Mouse (Mus musculus) splenic B cell, adult 2 months (primary cell): ENCODE data around the gene Cog4.
A peak's percentile ranks its signal among the peaks of the same experiment; 100 is the strongest.
"Not testable (repeated sequence)": the region's sequence is repeated elsewhere in the genome, so short reads cannot be mapped to it uniquely, and the experiment has no call there.

Source experiments
- DNase-seq: peaks from one replicate; pipeline ENCODE4 v3.0.0-alpha.2; 2011; ENCODE audit warnings: low read depth, low spot score
- H3K27me3 ChIP-seq: 2 replicates; pipeline ENCODE4 v1.6.1; 2012; ENCODE audit warnings: mild to moderate bottlenecking, low read length, moderate library complexity, mixed read lengths; ENCODE audit not compliant: control insufficient read depth, poor library complexity, insufficient read depth, severe bottlenecking
- H3K36me3 ChIP-seq: 2 replicates; pipeline ENCODE4 v1.6.1; 2012; ENCODE audit warnings: mild to moderate bottlenecking, low read length, moderate library complexity, mixed read lengths; ENCODE audit not compliant: control insufficient read depth, poor library complexity, insufficient read depth, severe bottlenecking

Cog4 gene

DNA sequence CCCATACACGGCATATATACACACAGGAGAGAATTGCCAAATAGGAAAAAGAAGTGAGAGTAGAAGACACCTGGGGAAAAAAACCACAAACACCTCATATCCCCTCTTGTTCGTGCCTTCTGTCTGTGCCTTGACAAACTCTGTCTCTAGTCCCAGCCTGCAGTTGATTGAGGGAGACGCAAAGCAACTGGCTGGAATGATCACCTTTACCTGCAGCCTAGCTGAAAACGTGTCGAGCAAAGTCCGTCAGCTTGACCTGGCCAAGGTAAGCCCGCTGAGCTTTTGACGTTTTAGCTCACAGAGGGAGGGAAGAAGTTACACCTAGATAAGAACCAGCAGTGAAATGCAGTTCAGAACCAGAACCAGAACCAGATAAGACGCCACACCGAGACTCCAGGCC lies 4.8 kb downstream of the Cog4 start:
- Histone ChIP-seq H3K36me3 (peaks cover 28% of the 10 kb centered on the region), H3K27me3 (no peaks in the 10 kb centered on the region)
- DNase-seq: no peak

DNA sequence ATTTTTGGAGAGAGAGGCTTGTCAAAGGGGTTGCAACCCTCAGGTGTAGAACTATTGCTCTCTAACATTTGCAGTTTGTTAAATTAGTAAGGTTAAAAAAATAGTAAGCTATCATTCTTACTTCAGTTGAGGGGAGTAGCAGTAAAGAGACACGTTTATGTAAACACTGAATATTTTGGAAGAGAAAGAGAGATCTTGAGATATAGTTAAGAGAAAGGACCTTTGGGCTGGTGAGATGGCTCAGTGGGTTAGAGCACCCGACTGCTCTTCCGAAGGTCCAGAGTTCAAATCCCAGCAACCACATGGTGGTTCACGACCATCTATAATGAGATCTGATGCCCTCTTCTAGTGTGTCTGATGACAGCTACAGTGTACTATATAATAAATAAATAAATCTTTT lies 9.7 kb downstream of the Cog4 start:
- peaks cover 32% of the 10 kb centered on the region for H3K36me3 ChIP-seq
- not testable (repeated sequence) for H3K27me3 ChIP-seq, DNase-seq

DNA sequence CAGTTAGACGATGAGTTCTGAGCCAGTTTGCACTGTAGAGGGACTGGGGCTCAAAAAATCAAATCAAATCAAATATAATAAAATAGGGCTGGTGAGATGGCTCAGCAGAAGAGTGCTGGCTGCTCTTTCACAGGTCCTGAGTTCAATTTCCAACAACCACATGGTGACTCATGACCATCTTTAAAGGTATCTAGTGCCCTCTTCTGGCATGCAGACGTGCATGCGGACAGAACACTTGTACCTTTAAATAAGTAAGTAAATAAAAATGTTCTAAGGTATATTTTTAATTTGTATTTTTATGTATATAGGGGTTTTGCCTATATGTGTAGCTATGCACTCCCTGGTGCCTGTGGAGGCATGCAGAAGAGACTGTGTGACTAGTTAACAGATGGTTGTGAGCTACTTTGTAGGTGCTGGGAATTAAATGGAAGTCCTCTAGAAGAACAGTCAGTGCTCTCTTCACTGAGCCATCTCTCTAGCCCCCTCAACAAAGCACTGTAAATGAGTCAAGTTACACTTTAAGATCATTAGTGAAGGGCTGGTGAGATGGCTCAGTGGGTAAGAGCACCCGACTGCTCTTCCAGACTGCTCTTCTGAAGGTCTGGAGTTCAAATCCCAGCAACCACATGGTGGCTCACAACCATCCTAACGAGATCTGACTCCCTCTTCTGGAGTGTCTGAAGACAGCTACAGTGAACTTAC lies 10.5 kb downstream of the Cog4 start:
- Histone ChIP-seq H3K27me3 (no peaks in the 10 kb centered on the region), H3K36me3 (peaks cover 28% of the 10 kb centered on the region)
- peak; percentile 25 for DNase-seq

DNA sequence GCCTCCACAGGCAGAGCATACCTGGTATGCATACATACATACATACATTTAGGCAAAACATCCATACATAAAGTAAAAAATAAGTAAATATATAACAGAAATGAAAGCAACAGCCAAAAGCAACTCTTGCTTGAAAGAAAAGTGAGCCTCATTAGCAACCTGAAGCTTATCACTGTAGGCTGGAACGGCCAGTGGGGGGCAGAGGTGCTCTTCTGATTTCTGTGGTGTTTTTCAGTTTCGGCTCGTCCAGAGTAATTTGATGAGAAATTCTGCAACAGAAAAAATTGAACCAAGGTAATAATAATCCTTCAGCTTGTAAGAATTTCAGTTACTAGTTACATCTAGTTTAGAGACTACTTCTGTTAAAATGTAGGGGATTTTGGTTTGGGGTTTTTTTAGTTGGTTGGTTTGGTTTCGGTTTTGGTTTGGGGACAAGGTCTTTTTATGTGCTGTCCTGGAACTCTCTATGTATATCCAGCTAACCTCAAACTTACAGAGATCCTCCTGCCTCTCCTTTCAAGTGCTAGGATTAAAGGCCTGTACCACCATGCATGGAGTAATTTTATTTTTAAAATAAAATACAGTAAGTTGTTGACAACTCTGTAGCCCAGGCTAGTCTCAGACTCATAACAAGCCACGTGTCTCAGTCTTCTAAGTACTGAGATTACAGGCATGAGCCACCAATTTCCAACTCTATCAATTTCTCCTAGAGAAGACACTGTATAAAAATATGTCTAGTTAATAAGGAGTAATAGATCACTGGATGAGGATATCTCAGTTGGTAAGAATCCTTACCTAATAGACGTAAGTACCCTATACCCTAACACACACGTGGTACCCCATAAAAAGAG lies 13.5 kb downstream of the Cog4 start:
- DNase-seq: peak; percentile 74
- Histone ChIP-seq H3K27me3 (no peaks in the 10 kb centered on the region), H3K36me3 (peaks cover 9% of the 10 kb centered on the region)

DNA sequence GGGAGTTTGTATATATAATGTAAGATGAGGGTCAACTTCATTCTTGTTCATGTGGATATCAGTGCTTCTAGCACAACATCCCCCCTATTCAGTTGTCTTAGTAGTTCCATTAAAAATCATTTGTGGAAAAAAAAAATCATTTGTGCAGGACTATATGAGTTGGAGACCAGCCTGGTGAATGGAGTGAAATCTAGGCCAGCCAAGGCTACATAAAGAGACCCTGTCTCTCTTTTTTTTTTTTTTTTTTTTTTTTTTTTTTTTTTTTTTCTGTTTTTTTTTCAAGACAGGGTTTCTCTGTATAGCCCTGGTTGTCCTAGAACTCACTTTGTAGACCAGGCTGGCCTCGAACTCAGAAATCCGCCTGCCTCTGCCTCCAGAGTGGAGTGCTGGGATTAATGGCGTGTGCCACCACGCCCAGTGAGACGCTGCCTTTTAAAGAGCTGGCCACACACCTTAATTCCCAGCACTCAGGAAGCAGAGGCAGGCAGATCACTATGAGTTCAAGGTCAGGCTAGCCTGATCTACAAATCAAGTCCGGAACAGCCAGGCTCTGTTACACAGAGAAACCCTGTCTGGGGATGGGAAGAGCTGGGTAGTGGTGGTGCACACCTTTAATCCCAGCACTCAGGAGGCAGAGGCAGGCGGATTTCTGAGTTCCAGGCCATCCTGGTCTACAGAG lies 15.1 kb downstream of the Cog4 start:
- not testable (repeated sequence) for H3K36me3 ChIP-seq, DNase-seq, H3K27me3 ChIP-seq

DNA sequence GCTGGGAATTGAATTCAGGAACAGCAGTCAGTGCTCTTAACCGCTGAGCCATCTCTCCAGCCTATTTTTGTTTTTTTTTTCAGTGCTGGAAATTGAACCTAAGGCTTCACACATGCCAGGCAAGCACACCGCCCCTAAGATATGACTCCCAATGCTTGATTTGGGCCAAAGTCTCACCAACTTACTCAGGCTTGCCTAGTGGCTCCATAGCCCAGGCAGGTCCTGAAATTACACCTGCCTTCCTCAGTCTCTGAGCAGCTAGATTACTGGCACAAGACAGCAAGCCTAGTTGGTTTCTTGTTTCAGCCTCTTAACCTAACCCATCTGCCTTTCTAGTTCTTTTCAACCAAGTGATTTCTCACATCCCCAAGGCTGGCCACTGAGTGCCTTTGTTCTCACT lies 24.1 kb downstream of the Cog4 start:
- DNase-seq: no peak
- peaks cover 4% of the 10 kb centered on the region for H3K36me3 ChIP-seq
- no peaks in the 10 kb centered on the region for H3K27me3 ChIP-seq

DNA sequence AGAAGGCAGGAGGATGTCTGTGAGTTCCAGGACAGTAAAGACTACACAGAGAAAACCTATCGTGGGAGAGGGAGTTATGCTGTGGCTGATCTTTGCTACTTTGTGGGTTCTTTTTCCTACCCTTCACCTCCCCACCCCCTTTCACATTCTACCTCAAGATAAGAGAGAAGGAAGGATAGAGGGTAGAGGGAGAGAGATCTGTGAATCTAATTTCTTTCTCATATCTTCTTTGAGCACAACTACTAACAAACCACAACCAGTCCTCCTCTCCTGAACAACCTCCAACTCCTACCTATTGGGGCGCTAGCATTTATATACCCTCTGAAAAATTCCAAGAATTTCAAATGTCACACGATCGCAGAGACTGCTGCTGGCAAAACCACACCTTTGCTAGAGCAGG lies 31.5 kb downstream of the Cog4 start:
- Histone ChIP-seq H3K27me3 (no peaks in the 10 kb centered on the region), H3K36me3 (peaks cover 15% of the 10 kb centered on the region)
- DNase-seq: no peak

DNA sequence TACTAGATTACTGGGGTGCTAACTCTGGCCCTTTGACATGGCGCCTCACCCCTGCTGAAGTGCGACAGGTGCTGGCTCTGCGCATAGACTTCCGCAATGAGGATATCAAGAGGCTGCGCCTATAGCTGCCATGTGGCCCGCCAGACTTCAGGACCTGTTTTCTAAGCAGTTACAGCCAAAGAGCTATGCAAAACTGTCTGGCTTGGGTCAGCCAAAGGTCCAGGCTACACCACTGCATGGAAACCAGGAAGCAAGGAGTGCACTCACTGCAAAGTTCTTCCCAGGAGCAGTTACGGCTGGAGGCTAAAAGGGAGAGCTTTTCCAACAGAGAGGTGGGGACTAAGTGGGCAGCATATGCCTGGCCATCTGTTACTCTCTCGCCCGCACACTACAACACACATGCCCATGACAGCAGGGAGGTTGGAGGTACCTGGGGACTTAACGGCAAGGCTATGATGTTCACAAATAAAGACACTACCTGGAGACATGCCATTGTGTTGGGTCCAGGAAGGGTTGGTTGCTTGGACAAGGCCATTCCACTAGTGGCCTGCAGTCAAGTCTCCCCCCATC lies 35.4 kb downstream of the Cog4 start:
- Histone ChIP-seq H3K27me3 (no peaks in the 10 kb centered on the region), H3K36me3 (peaks cover 10% of the 10 kb centered on the region)
- no peak for DNase-seq

DNA sequence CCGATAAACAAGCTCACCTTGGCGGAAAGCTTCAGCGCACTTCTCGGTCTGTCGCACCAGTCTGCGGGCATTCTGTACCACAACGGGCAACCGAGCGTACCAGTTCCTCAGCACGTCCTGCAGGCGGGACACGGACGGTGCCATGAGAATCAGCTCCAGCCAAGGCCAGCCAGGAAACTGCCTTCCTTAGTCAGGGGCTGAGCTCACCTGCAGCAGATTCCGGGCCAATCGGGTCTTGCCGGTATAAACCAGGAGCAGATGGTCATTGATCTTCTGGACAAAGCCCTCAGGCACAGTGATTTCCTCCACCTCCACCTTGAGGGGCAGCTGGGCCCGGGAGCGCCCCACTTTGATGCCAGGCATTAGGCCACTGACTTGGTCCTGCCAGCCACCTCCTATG lies 37.4 kb downstream of the Cog4 start:
- Histone ChIP-seq H3K36me3 (peaks cover 7% of the 10 kb centered on the region), H3K27me3 (no peaks in the 10 kb centered on the region)
- DNase-seq: peak; percentile 10

DNA sequence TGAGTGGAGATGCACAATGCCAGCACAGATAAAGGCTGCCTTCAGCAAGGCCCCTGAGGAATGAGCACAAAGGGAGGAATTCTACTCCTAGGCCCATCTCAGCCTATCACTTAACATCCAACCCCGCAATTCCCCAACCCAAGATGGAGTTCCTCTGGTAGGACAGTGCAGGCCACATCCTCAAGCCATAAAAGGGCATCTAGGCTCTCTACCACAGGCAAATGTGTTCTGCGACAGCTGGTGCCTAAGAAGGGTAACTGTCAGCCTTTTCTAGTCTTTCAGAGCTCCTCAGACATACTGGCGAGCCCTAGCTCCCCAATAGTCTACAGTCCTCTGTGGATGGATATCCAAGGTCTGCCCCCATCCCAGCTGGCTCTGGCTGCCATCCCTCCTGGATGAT lies 40.2 kb downstream of the Cog4 start:
- no peaks in the 10 kb centered on the region for H3K27me3 ChIP-seq
- DNase-seq: no peak
- peaks cover 2% of the 10 kb centered on the region; the same call in 1 of the 2 replicates for H3K36me3 ChIP-seq

DNA sequence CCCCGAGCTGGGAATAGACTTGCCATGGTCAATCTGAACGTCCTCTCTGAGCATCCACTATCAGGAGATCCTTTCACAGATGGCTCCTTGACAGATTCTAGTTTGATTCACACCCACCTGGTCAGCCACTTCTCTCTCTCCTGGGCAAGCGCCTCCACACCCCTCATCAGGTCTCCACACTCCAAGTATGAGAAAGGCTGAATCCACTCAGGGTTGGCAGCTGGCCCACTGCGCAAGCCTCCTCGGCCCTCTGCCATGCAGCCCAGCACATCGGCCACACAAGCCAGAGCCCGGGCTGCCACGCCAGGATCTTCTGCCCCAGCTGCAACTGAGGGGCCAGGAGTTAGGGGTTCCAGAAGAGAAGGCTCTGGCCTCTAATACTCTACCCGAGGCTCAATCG lies 41.2 kb downstream of the Cog4 start:
- DNase-seq: no peak
- H3K27me3 ChIP-seq: no peaks in the 10 kb centered on the region
- H3K36me3 ChIP-seq: no peaks in the 10 kb centered on the region; the same call in 1 of the 2 replicates

DNA sequence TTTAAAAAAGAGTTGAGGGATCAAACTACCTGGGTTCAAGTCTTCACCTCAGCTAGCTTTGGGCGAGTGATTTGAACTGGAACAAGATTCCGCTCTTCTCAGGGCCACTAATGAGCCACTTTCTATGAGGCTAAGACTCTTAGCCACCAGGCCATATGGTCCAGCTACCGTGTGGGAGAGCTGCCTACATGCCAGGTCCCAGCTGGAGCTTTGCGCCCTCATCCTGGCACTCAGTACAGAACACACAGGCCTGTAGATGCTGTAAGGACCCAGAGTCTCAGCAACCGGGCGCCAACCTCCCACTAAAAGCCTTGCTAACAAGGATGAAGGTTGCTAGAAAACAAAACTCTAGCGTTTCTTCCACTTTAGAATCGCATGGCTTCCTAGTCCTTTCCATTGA lies 42.0 kb downstream of the Cog4 start:
- H3K27me3 ChIP-seq: no peaks in the 10 kb centered on the region
- no peaks in the 10 kb centered on the region; the same call in 1 of the 2 replicates for H3K36me3 ChIP-seq
- no peak for DNase-seq

DNA sequence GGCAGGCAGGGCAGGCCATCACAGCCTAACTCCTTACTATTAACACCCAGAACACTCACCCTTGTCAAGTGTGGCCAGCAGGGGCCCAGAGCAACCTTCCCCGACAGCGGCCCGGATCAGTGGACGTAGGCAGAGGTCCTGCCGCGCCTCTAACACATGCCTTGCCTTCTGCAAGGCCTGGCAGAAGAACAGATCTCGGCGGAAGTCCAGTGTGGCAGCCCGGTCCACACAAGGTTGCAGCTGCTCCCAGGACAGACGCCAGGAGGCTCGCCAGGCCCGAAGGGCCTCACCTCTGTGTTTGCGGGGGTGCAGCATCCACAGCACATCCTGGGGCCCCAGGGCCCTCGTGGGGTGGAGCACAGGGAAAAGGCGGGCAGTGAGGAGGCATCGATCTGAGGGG lies 42.5 kb downstream of the Cog4 start:
- no peaks in the 10 kb centered on the region; the same call in 1 of the 2 replicates for H3K36me3 ChIP-seq

DNA sequence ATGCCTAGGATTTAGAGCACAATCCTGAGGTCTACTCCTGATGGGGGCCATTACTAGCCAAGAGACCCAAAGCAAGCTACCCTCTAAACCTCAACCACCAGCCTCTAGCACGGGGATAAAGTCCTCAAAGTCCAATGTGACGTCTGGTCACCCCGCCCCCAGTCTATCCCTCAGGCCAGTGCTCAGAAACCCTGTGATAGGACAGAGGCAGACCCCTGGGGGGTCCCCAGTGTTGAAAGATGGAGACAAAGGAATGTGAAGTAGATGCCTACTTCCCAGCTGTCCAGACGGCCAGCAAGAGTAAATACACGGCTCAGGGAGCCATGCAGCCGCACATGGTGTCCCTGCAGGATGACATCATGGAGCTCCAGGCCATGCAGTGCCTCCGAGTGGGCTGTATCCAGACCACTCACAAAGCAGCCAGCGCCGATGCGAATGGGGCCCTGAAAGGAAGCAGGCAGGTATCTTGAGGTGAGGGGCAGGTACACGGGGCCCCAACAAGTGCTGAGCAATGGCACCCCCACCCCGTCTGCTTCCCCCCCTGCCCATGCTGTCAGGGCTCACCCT lies 43.6 kb downstream of the Cog4 start:
- Histone ChIP-seq H3K36me3 (no peaks in the 10 kb centered on the region; the same call in 1 of the 2 replicates), H3K27me3 (no peaks in the 10 kb centered on the region)
- no peak for DNase-seq

More for the DNA sequence above, 42.5 kb downstream of the Cog4 start:
- no peak for DNase-seq
- H3K27me3 ChIP-seq: no peaks in the 10 kb centered on the region
